In the genomic region with DNA sequence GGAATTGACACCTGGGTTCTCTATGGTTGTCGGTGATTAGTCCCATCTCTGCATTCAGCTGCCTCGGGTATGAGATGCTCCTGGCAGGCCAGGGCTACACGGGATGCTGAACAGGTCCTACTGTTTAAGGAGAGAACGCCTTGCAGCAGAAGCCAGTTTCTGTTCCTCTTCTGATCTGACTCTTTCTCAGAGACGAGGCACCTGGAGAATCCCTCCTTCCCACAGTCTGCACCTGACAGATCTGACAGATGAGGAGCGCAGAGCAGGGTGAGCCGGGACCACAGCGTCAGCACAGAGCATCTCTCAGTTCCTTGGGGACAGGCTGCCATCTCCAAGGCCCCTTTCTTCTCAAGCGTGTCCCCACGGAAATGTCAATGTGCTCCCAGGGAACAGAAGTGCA, we compare ENCODE assay signal across 33 mouse cellular contexts.
"Had no signal": no experiment of that assay in that cellular context is flagged by ENCODE, and none has a peak within 500 bp of the region (broad histone marks: within the 10 kb centered on the region; RNA-seq: fewer than 3 reads in every experiment).

No protein-coding gene starts in this region.

- H3K9ac ChIP-seq: limb, embryonic 12.5 days; limb, embryonic 13.5 days; limb, embryonic 15.5 days; liver, embryonic 12.5 days; liver, embryonic 13.5 days; liver, embryonic 14.5 days; liver, embryonic 15.5 days; liver, postnatal 0 days; lung, embryonic 14.5 days; lung, embryonic 15.5 days; midbrain, embryonic 12.5 days; midbrain, embryonic 13.5 days; midbrain, embryonic 15.5 days; neural tube, embryonic 12.5 days; neural tube, embryonic 13.5 days had no signal

- DNase-seq: left cerebral cortex, postnatal 4 days; liver; liver, embryonic 13.5 days; liver, postnatal 0 days; lung, adult 18-20 months; lung, adult 2 months; lung, embryonic 14.5 days; lung, postnatal 10 days; lung, postnatal 14 days; lung, postnatal 36 days; lung, postnatal 4 days; midbrain, embryonic 14.5 days had no signal

- H3K4me3 ChIP-seq: limb, embryonic 10.5 days; limb, embryonic 12.5 days; limb, embryonic 13.5 days; limb, embryonic 15.5 days; liver, embryonic 12.5 days; liver, embryonic 13.5 days; liver, embryonic 15.5 days; lung, embryonic 15.5 days; megakaryocyte, embryonic 14.5 days; midbrain, embryonic 10.5 days; midbrain, embryonic 12.5 days; midbrain, embryonic 13.5 days; midbrain, embryonic 15.5 days; myocyte; neural tube, embryonic 12.5 days; neural tube, embryonic 13.5 days had no signal

- H3K4me1 ChIP-seq: limb, embryonic 15.5 days; midbrain, embryonic 15.5 days; neural tube, embryonic 12.5 days had no signal

- ATAC-seq: liver, embryonic 12.5 days; liver, postnatal 0 days; lung, postnatal 0 days; midbrain, embryonic 13.5 days; midbrain, embryonic 15.5 days; midbrain, embryonic 16.5 days had no signal

- H3K36me3 ChIP-seq: limb, embryonic 10.5 days; limb, embryonic 12.5 days; limb, embryonic 13.5 days; limb, embryonic 15.5 days; liver, embryonic 12.5 days; liver, embryonic 13.5 days; liver, embryonic 15.5 days; lung, embryonic 15.5 days; midbrain, embryonic 10.5 days; midbrain, embryonic 12.5 days; midbrain, embryonic 13.5 days; midbrain, embryonic 15.5 days; neural tube, embryonic 12.5 days; neural tube, embryonic 13.5 days had no signal

- H3K4me2 ChIP-seq: limb, embryonic 12.5 days; limb, embryonic 13.5 days; limb, embryonic 15.5 days; liver, embryonic 11.5 days; liver, embryonic 12.5 days; liver, embryonic 13.5 days; liver, embryonic 15.5 days; lung, embryonic 14.5 days; lung, embryonic 15.5 days; midbrain, embryonic 11.5 days; midbrain, embryonic 12.5 days; midbrain, embryonic 13.5 days; midbrain, embryonic 15.5 days; neural tube, embryonic 12.5 days; neural tube, embryonic 13.5 days had no signal

- H3K27me3 ChIP-seq: lung, embryonic 15.5 days; megakaryocyte, embryonic 14.5 days; midbrain, embryonic 15.5 days had no signal

- H3K9me3 ChIP-seq: limb, embryonic 10.5 days; limb, embryonic 12.5 days; limb, embryonic 13.5 days; limb, embryonic 15.5 days; liver, embryonic 12.5 days; liver, embryonic 13.5 days; liver, embryonic 15.5 days; lung, embryonic 15.5 days; megakaryocyte, embryonic 14.5 days; midbrain, embryonic 10.5 days; midbrain, embryonic 12.5 days; midbrain, embryonic 13.5 days; midbrain, embryonic 15.5 days; neural tube, embryonic 12.5 days; neural tube, embryonic 13.5 days had no signal

- H3K27ac ChIP-seq: limb, embryonic 10.5 days; limb, embryonic 12.5 days; limb, embryonic 13.5 days; limb, embryonic 15.5 days; liver, embryonic 12.5 days; liver, embryonic 13.5 days; liver, embryonic 14.5 days; liver, embryonic 15.5 days; lung, embryonic 15.5 days; macrophage; midbrain, embryonic 10.5 days; midbrain, embryonic 12.5 days; midbrain, embryonic 13.5 days; midbrain, embryonic 15.5 days; neural tube, embryonic 12.5 days; neural tube, embryonic 13.5 days had no signal
